Comparison of ENCODE assay signal across 10 mouse cellular contexts in the genomic region with DNA sequence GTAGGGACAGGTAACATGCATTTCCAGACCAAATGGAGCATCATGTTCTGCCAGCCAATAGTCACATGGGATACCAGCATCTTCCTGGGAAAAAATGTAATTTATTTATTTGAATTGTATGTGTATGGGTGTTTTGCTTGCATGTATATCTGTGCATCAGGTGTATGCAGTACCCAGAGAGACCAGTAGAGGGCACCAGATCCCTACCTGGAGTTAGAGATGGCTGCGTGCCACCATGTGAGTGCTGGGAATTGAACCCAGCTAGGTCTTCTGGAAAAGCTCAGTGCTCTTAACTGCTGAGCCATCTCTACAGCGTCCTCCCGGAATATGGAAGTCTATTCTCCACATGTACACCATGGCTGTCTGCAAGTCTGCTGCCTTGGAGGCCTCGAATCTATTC. TPM values are rescaled to one million over a fixed set of nuclear protein-coding genes. Genes with fewer than 3 reads are reported as not detected.
DNase-seq lines count a peak whose midpoint lies in the region; ATAC-seq and TF ChIP-seq lines count a peak whose summit lies in the region.
"Had no signal": no experiment of that assay in that cellular context is flagged by ENCODE, and none has a peak within 500 bp of the region (broad histone marks: within the 10 kb centered on the region; RNA-seq: fewer than 3 reads in every experiment).

No protein-coding gene starts in this region.

- H3K36me3 ChIP-seq in liver, adult 2 months (ENCODE audit: control insufficient read depth, insufficient read depth, low read length) = no peaks in the 10 kb centered on the region
- H3K36me3 ChIP-seq in liver, embryonic 12.5 days = no peaks in the 10 kb centered on the region
- H3K36me3 ChIP-seq in midbrain, embryonic 14.5 days (ENCODE audit: control insufficient read depth, insufficient read depth, low read length) = no peaks in the 10 kb centered on the region
- H3K36me3 ChIP-seq: hindbrain, embryonic 15.5 days; limb, embryonic 12.5 days had no signal

- H3K4me3 ChIP-seq in liver, adult 2 months (ENCODE audit: insufficient read depth, low read depth, low read length) = no peak overlapping the region
- no peak overlapping the region for H3K4me3 ChIP-seq in liver, embryonic 12.5 days
- H3K4me3 ChIP-seq in midbrain, embryonic 14.5 days (replicated peaks; ENCODE audit: low read depth, low read length) = no peak overlapping the region
- H3K4me3 ChIP-seq: hindbrain, embryonic 15.5 days; limb, embryonic 12.5 days had no signal

- no peaks in the 10 kb centered on the region for H3K79me2 ChIP-seq in liver, adult 2 months (ENCODE audit: control insufficient read depth, insufficient read depth, low read length)

- DNase-seq in cerebellum, postnatal 14 days = peak; percentile 45 to 63
- DNase-seq in liver, adult 2 months (ENCODE audit: extremely low read depth, low read depth, low spot score) = peak; percentile 3
- DNase-seq in ES-CJ7 (ENCODE audit: low read depth, low spot score) = peak; percentile 78
- peak; percentile 8 for DNase-seq in kidney, postnatal 14 days
- no peak for DNase-seq in midbrain, embryonic 14.5 days
- DNase-seq in layer of hippocampus, postnatal 25 days (ENCODE audit: extremely low spot score in 1 of 2, low spot score in 1 of 2) = no peak

- no peak overlapping the region for H3K4me2 ChIP-seq in liver, embryonic 12.5 days
- no peak overlapping the region for H3K4me2 ChIP-seq in midbrain, embryonic 14.5 days (ENCODE audit: low read length)
- H3K4me2 ChIP-seq: hindbrain, embryonic 15.5 days; limb, embryonic 12.5 days had no signal

- no peak for ATAC-seq in cerebellum, adult (ENCODE audit: insufficient number of reproducible peaks, low FRiP score, low TSS enrichment)
- ATAC-seq in liver, embryonic 12.5 days = no peak
- ATAC-seq in midbrain, embryonic 14.5 days (ENCODE audit: low FRiP score, low TSS enrichment) = no peak

- H3K9ac ChIP-seq in liver, adult 2 months (ENCODE audit: low read depth, low read length) = no peak overlapping the region
- no peak overlapping the region for H3K9ac ChIP-seq in liver, embryonic 12.5 days
- H3K9ac ChIP-seq in midbrain, embryonic 14.5 days (replicated peaks; ENCODE audit: low read length) = no peak overlapping the region
- H3K9ac ChIP-seq: hindbrain, embryonic 15.5 days; limb, embryonic 12.5 days had no signal

- H3K27me3 ChIP-seq in liver, adult 2 months (ENCODE audit: control insufficient read depth, insufficient read depth, low read length) = no peaks in the 10 kb centered on the region
- no peaks in the 10 kb centered on the region for H3K27me3 ChIP-seq in liver, embryonic 12.5 days (replicated peaks)
- no peaks in the 10 kb centered on the region for H3K27me3 ChIP-seq in midbrain, embryonic 14.5 days (ENCODE audit: control insufficient read depth, insufficient read depth, low read length)
- H3K27me3 ChIP-seq: hindbrain, embryonic 15.5 days; limb, embryonic 12.5 days had no signal

- no peaks in the 10 kb centered on the region for H3K4me1 ChIP-seq in liver, adult 2 months (ENCODE audit: control insufficient read depth, insufficient read depth, low read length)
- H3K4me1 ChIP-seq in liver, embryonic 12.5 days = no peaks in the 10 kb centered on the region
- H3K4me1 ChIP-seq in midbrain, embryonic 14.5 days (ENCODE audit: control insufficient read depth, insufficient read depth, low read length) = no peaks in the 10 kb centered on the region
- H3K4me1 ChIP-seq: hindbrain, embryonic 15.5 days; limb, embryonic 12.5 days had no signal

- TF ChIP-seq CTCF in liver, adult 2 months (IDR thresholded peaks at IDR 0.05; ENCODE audit: low read depth, low read length) = peak; percentile 55

- WGBS in liver, adult 2 months = 88% methylated on average over 4 of the region's 4 CpGs
- 63% methylated on average over 4 of the region's 4 CpGs for whole genome bisulfite sequencing in liver, embryonic 12.5 days (ENCODE audit: insufficient replicate concordance)
- 83% methylated on average over 4 of the region's 4 CpGs for WGBS in midbrain, embryonic 14.5 days

- no peak overlapping the region for H3K27ac ChIP-seq in liver, adult 2 months (replicated peaks; ENCODE audit: insufficient read depth, low read depth, low read length)
- no peak overlapping the region for H3K27ac ChIP-seq in liver, embryonic 12.5 days
- H3K27ac ChIP-seq in midbrain, embryonic 14.5 days (replicated peaks; ENCODE audit: low read depth, low read length) = no peak overlapping the region
- H3K27ac ChIP-seq: hindbrain, embryonic 15.5 days; limb, embryonic 12.5 days had no signal

- H3K9me3 ChIP-seq in liver, embryonic 12.5 days (replicated peaks) = 0 out of 2 replicates have a peak, but pooled peaks cover 9% of the 10 kb centered on the region
- H3K9me3 ChIP-seq in midbrain, embryonic 14.5 days (ENCODE audit: control insufficient read depth, low read length) = no peaks in the 10 kb centered on the region
- H3K9me3 ChIP-seq: hindbrain, embryonic 15.5 days; limb, embryonic 12.5 days had no signal

- no peak for TF ChIP-seq POLR2A in liver, adult 2 months (IDR thresholded peaks at IDR 0.05; ENCODE audit: extremely low read depth, insufficient read depth, low read length)

RNA-seq across cellular contexts. Expression of a gene that starts 8.2 kb away (rescaled TPM):
- total RNA-seq in liver, adult 2 months (2014; rRNA removed) = 0.07 and 0.09 TPM in 2 replicates
- 0.02 and 0.04 TPM in 2 replicates for polyA plus RNA-seq in liver, adult 2 months (2012; rRNA removed)
- polyA plus RNA-seq in liver, embryonic 12.5 days (2016; fragmentation: Nextera tagmentation; extraction: Ambion mirVana) = 0.13 and 0.19 TPM in 2 replicates
- polyA plus RNA-seq in midbrain, embryonic 14.5 days (2014; fragmentation: Nextera tagmentation; extraction: Ambion mirVana) = 9.3 and 10.0 TPM in 2 replicates
- total RNA-seq in layer of hippocampus, postnatal 25 days (2021) = 100 to 1,000 TPM in 1 of 2 experiments, 10 to 100 TPM in 1; 97.5 to 111 TPM

Comparison
In these comparisons a context has a peak if more than half of its experiments do, and no peak if none do; other contexts are left out.
1. DNase-seq: peak in cerebellum, postnatal 14 days (2 of 2), liver, adult 2 months (single experiment), ES-CJ7 (single experiment) and kidney, postnatal 14 days (single experiment); none in midbrain, embryonic 14.5 days (single experiment) and layer of hippocampus, postnatal 25 days (0 of 2).